Mouse (Mus musculus) granulocyte monocyte progenitor cell, adult 5-6 weeks (primary cell): ENCODE data around the gene Tulp4. TPM values are rescaled to one million over a fixed set of nuclear protein-coding genes. Genes with fewer than 3 reads are reported as not detected.

ENCODE experiments used
- ATAC-seq: replicated peaks from 2 replicates; pipeline ENCODE4 v1.8.0; 2016; ENCODE audit warnings: mild to moderate bottlenecking, moderate TSS enrichment, inconsistent platforms; ENCODE audit not compliant: poor library complexity, severe bottlenecking
- total RNA-seq, 2 experiments: library from RNA; stranded (forward) in 1 of 2; stranded (reverse) in 1 of 2; fragments of 200-712, 200-1000 nt in 1 of 2; fragments of >200 nt in 1 of 2; fragmentation: Nextera tagmentation in 1 of 2; gene quantifications; 2 replicates each; pipeline ENCODE4 v1.2.3; 2014 to 2017

Gene Tulp4
- total RNA-seq (2014; fragmentation: Nextera tagmentation) (1.0 and 3.1 TPM in 2 replicates), total RNA-seq (2017) (9.5 and 9.8 TPM in 2 replicates)

DNA sequence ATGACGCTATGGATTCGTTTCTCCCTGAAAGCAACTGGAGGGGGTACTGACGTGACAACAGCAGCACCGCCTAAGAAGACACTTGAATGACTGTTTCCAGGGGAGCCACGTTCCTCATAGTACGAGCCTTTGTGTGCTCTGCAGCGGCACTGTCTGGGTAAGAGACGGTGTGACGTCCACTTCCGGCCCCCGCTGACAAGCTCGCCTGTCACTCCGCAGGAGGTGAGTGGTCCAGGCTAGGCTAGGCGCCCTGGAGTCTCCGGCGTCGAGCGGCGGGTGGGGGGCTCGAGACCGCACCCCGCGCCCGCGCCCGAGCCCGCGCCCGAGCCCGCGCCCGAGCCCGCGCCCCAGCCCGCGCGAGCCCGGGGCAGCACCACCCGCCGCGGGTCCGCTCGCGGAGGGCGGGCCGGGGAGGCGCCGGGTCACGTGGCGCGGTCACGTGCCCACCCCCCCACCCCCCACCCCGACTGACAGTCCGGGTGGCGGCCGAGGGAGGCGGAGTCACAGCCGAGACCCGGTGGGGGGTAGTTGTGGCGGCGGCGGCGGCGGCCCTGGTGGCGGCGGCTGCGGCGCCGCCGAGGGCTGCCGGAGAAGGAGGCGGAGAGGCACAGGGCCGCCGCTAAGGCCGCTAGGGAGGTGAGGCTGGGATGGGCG is at the start of gene Tulp4:
TSS of gene Tulp4 (plus strand) at position 77 of the 654 bp plus-strand sequence.
- peak; percentile 87 for ATAC-seq

DNA sequence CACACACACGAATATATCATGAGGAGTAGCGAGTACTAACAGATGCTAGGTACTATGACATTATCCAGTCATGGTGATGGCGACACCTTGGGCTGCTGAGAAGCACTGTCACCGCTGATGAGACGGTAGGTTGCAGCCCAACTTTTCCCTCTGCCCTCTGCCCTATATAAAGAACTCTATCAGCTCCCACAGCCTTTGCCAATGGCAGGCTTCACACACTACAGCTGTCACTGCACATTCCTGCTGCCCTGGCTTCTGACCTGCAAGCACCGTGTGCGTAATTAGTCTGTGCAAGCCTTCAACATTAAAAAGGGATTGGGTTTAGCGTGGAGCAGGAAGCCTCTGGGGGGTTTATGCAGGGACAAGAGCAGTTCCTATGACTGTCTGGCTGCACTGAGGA is 43.4 kb upstream of the Tulp4 start:
- ATAC-seq: no peak

DNA sequence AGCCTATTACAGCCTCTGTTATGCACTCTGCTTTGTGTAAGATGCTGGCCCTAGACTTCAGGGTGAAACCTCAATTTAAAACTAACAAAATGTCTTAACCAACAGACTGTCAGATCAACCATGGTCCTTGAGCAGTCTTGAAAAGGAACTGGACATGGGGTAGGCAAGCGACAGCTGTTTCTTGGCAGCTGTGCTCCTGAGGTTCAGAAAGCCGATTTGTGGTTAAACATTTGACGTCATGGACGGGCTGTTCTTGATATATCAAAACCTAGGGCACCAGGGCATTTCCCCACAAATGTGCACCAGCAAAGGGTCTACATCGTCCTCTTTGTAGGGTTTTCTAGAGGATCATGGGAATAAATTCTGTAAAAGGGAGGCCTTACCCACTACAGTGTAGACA is 42.7 kb upstream of the Tulp4 start:
- no peak for ATAC-seq

DNA sequence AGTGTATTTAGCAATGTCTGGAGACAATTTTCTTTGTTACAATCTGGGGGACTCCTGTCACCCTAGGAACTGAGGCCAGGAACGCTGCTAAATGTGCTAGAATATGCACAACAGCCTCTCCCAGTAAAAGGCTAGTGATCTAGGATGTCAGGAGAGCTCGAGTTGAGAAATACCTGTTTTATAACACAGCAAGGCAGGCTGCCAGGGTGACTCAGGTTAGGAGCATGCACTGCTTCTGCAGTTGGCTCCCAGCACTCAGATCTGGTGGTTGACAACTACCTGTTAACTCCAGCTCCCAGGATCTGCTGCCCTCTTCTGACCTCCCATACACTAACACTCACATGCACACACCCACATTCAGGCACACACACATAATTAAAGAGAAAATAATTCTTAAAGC is 40.2 kb upstream of the Tulp4 start:
- no peak for ATAC-seq

DNA sequence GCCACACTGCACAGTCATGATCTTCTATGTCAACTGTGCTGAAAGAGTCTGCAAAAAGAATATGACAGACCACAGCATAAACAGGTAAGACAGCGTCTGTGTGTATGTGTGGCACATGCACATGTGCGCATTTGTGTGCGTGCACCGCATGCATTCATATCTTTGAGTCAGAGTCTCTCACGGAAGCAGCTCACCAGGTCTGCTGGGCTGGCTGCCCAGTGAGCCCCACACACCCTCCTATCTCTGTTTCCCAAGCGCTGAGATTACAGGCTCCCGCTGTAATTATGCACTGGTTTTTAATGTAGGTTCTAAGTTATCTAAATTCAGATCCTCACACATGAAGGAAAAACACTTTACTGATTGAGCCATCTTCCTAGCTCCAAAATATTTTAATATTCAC is 38.6 kb upstream of the Tulp4 start:
- ATAC-seq: no peak

DNA sequence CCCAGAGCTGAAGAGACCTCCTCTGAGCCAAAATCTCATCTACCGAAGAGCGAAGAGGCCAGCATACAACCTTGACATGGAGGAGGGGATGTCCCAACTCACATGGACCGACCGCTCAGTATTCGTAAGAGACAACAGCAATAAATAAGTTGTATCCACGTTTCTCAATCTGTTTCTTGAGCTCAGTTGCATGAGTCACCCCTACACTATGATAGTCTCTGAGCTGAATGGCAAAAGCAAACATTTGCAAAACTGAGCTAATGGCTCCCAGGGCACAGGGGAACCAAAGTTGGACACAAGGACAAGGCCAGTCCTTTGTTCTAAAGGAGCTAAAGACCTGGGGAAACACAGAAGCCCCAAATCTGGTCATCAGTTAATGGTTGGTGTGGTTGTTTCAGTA is 36.4 kb upstream of the Tulp4 start:
- ATAC-seq: no peak

DNA sequence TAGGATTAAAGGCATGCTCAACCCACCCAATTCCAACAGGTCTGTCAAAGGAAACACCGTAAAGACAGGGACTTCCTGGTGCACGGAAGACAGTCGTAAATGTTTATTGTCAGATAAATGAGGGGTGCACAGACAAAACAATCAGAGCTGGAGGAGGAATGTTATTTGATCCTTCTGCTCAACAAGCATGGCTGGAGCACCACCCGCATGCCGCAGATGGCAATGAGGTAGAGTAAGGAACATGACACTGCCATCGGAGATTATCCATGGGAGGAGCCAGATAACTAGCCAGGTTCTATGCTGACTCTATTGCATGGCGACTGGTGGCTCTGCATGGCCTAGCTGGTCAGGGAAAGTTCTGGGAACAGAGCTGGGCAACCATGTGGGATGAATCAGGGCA is 32.8 kb upstream of the Tulp4 start:
- ATAC-seq: no peak

DNA sequence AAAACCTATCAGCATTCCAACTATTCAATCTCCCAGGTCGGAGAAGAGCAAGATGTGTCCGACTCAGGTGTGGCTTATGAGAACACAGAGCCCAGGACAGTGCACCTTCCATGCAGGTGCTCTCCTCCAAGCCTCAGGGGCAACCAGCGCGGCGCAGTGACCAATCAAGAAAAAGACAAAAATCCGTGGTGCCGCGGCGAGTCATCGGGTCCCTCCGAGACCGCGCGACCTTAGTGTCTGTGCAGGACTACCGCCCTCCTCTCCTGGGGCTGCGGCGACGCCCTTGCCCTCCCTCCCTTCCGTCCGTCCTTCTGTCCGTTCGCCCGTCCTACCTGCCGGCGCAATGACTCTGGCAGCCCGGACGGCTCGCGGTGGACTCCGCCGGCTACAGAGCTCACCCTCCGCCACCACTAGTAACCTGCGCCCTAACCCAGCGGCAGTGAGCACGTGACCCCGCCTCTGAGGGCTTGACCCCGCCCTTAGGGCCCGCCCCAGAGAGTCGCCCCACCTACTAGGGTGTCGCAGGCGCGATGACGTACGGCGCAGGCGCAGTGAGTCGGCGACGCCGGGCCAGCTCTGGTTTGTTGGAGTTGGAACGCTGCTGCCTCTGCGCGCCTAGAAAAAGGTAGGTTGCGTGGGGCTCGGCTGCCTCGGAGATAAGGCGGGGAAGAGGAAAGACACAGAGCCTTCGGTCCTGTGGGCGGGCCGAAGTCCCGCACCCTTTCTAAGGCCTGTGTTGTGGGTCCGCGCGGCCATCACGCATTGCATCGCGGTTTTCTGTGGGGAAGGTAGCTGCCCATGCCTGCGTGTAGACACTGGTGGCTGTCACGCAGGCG is 26.7 kb upstream of the Tulp4 start, which contains the start of the genes Serac1 and Gtf2h5:
TSS of gene Serac1 (minus strand) at position 455 of the 836 bp plus-strand sequence.
TSS of gene Gtf2h5 (plus strand) at position 500 of the 836 bp plus-strand sequence.
- ATAC-seq: peak; percentile 91

DNA sequence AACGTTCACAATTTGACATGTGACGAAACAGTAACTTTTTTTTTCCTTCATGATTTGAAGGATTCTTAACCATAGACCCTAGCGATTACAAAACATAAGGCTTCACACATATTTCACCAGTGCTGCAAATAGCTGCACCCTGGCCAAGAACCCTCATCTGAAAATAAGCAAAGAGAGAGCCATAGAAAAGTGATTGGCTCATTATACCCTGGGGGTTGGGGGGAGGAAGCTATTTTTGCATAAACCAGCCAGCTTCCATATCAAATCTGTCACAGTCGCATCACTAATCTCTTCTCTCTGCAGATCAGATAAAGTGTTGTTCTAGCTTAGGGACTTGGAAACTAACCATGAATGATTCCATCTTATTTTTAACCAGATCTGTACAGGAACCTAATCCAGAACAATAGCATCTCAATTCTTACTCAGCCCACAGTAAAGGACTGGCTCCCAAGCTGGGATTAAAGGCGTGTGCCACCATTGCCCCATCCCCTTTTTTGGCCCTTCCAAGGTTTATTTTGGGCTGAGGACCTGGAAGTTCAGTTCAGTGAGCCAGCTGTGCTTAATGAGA is 22.8 kb upstream of the Tulp4 start:
- ATAC-seq: no peak

DNA sequence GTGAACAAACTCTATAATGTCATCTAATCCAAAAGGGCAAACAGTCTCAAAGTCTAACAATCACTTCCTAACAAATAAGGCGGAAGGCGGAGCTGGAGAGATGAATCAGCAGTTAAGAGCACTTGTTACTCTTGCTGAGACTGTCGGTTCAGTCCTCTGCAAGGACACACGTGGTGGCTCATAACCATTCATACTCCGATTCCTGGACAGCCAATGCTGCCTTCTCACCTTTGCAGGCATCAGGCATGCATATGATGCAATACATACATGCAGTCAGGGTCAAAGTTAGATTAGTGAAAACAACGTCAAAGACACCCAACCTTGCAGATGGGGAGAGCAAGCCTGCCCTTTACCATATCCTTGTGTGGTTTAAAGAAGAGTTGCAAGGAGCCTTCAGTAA is 14.6 kb upstream of the Tulp4 start:
- ATAC-seq: no peak

DNA sequence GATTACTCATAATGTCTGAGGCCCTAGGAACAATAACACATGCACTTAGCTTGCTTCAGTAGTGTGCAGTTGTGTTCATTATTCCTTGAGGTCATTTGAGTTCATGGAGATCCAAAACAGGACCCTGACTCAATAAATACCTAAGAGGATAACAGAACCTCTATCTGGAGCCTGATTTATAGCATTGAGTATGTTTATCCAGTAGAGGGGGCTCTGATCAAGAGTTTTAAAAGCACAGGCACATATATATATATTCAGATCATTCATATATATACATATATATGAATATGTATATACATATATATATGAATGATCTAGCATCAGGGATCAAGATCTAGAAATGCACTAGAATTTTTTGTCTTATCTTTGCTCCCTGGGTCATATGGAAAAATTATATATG is 10.7 kb upstream of the Tulp4 start:
- no peak for ATAC-seq

DNA sequence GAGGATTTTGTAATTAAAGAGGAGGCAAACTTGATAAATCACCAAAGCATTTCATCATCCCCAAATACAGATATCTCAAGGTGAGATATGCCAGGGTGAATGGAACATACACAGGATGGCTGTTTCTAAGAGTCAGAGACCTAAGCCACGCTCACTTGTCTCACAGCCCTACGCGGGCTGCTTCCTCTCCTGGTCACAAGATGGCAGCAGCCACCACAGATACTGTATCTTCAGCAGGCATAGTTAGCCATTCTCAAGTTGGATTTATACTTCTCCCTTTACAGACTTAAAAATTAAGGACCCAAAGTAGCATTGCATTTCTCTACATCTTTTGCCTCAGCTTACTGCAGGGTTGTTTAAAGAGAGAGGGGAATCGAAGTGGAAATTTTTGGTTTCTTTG is 8.4 kb upstream of the Tulp4 start:
- ATAC-seq: peak; percentile 78

DNA sequence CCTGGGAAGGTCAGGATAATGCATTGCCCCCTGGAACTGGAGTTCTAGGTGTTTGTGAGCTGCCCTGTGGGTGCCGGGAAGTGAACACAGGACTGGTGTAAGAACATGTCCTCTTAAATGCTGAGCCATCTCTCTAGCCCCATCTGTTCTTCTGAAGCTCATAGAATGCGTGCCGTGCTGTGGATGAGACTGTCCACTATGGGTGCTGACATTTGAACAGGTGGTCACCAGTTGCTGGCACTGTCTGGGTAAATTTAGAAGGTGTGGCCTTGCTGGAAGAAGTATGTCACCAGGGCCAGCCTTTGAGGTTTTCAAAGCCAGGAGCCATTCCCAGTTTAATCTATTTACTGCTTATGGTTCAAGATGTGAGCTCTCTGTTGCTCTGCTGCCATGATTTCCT is 4.0 kb upstream of the Tulp4 start:
- no peak for ATAC-seq

DNA sequence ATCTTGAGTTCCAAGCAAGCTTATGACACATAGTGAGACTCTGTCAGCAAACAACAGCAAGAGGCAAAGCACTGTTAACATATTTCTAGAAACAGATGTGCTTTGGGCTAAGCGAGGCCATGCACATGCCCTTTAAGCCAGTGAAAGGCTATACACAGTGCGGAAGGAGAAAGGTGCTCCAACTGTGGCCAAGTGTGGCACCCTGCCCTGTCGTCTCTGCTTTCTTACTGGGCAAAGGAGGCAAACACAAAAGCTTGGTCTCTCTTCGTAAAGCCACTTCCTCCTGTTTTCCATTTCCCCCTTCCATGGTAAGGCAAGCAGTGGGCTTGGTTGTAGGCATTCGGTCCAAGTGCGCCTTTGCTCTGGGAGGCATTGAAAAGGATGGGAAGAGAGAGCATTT is 2.7 kb upstream of the Tulp4 start:
- ATAC-seq: no peak

DNA sequence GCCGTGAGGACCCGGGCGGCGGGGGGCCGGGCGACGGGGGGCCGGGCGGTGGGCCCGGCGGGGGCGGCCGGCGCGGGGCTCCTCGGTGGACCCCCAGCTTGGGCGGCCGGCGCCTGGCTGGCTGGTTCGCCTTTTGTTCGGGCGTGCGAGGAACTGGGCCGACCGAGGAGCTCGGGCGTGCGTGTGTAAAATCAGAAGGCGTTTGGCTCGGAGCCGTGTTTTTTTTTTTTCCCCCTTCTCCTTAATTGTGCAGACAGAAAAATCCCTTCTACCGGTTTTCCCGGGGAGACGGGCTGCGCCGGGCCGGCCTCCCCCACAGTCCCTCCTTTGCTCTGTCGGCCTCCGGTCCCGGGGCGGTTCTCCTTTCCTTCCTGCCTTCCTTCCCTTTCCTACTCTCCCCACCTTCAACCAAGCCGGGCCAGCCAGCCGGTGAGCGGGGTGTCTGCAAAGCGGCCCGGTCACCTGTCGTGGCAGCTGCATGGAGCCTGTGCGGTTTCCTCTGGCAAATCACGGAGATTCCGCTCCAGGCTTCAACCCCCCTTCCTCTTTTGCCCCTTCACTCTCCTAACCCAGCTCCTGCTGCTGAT is 871 bp downstream of the Tulp4 start:
- peak; percentile 65 for ATAC-seq

DNA sequence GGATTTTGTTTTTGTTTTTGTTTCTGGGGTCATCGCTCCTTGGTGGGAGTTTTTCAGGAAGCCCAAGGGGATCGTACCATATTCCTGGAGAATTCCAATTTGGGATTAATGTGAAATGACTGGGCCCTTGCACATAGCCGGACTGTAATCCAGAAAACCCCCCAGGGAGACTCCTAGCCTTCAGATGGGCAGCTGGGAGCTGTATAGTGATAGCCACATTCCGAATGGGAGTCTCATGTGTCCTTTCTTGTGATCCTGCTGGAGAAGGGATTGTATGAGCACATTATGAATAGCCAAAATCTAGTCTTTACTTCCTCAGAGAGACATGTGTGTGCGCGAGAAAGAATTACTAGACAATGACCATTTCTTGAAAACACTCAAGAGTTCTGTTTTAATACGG is 1.9 kb downstream of the Tulp4 start:
- no peak for ATAC-seq

DNA sequence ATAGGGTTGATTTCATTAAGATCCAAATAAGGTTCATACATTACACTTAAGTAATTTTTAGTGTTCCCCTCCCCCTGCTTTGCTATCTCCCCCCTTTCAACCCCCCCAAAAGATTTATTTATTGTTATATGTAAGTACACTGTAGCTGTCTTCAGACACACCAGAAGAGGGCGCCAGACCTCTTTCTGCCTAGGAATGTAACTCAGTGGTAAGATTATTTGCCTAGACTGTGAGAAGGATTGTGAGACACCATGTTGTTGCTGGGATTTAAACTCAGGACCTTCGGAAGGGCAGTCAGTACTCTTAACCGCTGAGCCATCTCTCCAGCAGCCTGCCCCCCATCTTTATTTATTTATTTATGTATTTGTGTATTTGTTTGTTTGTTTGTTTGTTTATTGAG is 4.7 kb downstream of the Tulp4 start:
- no peak for ATAC-seq

DNA sequence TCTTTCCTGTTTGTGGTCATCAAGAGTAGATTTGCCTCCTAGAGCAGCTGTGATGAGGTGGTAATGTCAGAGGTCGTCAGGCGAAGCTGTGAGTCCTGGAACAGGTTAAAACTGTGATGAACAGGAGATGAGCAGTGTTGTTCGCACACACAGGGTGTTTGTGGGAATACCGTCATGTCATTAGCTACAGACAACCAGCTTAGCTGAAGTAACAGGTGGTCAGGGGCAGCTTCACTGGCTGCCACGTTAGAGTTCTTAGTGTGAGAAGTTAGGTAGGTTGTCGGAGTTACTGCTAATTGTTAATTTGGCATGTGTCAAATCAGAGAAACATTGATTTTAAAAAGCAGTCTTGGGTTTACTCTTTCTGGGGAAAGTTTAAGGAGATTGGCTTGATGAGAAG is 7.4 kb downstream of the Tulp4 start:
- ATAC-seq: no peak

DNA sequence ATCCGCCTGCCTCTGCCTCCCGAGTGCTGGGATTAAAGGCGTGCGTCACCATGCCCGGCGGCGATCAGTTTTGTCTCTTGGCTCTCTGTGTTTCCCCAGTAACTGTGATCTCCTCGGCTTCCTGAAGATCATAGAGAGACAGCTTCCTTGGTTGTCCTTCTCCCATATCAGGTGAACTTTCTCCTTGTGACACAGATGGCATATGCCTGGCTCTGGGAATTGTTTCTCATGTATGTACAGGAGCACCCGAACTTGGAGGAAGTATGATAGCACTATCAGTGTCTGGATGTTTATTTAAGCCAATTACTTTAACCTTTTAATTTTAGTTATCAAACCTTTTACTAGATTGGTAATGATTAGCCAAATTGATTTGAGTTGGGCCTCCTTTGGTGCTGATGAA is 8.8 kb downstream of the Tulp4 start:
- no peak for ATAC-seq

DNA sequence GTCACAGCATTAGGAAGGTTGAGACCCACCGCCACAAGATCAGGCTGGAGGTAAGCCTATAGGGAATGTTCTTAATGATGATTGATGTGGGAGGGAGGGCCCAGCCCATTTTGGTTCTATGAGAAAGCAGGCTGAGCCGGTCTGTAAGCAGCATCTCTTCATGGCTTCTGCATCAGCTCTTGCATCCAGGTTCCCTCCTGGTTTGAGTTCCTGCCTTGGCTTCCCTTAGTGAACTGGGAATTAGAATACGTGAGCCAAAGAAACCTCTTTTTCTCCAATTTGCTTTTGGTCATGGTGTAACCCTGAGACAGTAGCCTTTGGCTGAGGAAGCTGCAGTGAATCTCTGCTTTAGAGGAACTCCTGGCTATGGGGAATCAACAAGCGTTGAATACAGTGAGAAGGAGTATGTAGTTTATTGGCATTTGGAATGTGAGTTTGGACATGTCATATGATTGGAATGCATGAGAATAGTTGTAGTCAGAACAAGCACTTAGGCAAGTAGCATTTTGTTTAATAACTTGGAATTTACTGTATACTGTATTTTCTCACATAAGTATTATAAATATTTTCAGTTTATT is 11.0 kb downstream of the Tulp4 start:
- ATAC-seq: no peak

DNA sequence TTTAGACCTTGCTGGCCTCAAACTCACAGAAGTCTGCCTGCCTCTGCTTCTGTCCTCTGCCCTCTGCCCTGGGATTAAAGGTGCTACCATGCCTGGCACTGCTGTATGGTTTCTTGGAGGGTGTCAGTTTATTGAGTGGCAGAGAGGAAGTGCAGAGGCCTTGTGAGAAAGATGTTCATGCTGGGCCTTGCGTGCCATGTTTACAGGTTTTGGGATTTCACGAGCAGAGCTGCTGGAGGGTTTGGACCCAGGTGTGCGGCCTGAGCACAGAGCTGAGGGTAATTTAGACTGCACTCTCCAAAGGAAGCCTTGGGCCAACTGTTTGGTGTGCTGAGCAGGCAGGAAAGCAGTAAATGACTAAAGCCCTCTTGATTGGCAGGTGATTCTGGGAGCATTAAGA is 11.7 kb downstream of the Tulp4 start:
- ATAC-seq: no peak
